Mouse (Mus musculus): ENCODE results near the gene Taf3. TPM values are rescaled to one million over a fixed set of nuclear protein-coding genes. Genes with fewer than 3 reads are reported as not detected.

Gene Taf3
- total RNA-seq, 2 experiments from 2014 or later: 10.8 TPM

DNA sequence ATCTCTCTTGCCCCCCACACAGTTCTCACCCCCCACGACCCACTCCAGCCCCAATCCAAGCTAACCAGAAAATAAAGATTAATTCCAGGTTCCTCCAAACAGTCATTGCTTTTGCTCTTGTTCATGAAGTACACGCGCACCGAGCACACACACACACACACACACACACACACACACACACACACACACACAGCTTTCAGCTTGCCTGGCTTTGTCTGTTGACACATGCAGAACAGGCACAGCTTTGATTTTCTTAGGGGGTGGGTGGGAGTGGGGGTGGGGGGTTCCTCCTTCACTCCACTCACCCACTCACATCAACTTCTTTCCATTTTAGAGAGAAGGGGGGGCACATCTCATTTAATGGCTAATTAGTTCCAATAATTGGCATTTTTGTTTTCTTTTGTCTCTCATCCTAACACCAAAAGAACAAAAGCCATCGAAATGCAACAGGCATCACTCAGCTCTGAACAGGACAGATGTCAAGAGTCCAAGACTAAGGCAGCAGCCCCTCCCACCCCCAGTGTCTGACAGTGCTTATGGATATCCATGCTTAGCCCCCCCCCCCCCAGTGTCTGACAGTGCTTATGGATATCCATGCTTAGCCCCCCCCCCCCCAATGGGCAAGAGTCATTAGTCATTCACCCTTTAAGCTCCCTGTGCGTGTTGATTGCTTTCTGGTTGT, 155.0 kb downstream of the Taf3 start:
- no peak for DNase-seq (ENCODE audit: low spot score in 2 of 2)

DNA sequence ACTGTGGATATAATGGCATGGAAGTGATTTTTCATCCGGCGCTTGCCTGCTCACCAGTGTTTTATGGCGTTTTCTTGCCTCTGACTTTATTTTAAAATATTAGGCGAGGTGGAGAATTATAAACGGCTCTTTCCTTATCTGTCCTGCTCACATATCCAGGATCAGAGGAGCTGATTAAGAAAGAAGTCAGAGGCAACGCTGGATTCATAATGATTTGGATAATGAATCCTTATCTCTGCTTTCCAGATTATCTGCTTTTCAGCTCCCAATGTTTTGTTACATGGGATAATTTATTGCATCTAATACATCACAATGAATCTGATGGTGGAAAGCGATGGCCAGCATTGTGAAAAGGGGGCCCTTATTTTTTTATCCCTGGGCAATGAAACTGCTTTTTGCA, 155.9 kb downstream of the Taf3 start:
- DNase-seq (ENCODE audit: low spot score in 2 of 2): no peak

- no peak for DNase-seq (ENCODE audit: low spot score in 2 of 2)
Observed at GRCm38 (mm10) chr2:9890906-9891305, 157.5 kb downstream of the Taf3 start.

GRCm38 (mm10) chr2:9890251-9890650, 158.1 kb downstream of the Taf3 start:
- no peak for DNase-seq (ENCODE audit: low spot score in 2 of 2)

DNA sequence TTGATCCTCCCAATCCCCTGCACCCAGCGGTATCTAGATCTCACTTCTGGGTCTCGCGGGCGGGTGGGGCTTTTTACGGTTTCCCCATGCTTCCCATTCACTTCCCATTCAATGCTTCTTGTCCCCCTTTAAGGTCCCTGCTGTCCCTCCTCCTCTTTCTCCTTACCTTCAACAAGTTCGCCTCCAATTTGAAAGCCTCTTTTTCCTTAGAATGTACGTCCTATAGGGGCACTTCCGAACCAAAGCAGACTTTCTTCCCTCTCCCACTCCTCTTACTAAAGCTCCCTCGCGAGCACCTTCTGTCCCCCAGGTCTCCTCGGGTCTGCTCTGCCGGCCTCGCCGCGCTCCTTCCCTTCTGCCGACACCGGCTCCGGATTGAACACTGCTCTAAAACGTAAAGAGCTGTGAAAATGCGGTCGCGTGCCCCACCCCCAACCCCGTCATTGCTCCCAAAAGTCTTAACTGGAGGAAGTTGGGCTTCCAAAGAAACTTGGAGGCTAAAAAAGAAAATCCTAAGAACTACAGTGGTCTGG, 158.7 kb downstream of the Taf3 start, which contains the start of gene Gata3:
TSS of gene Gata3 (minus strand) at position 384 of the 533 bp plus-strand sequence.
- DNase-seq (ENCODE audit: low spot score in 2 of 2): no peak

- no peak for DNase-seq (ENCODE audit: low spot score in 2 of 2)
Observed at GRCm38 (mm10) chr2:9888913-9889650, 159.3 kb downstream of the Taf3 start, which contains the start of gene 9230102O04Rik. TSS of gene 9230102O04Rik (minus strand) at chr2:9889540.

GRCm38 (mm10) chr2:9887636-9888035, 160.8 kb downstream of the Taf3 start:
- DNase-seq (ENCODE audit: low spot score in 2 of 2): no peak

- no peak for DNase-seq (ENCODE audit: low spot score in 2 of 2)
Observed at GRCm38 (mm10) chr2:9886921-9887610, 161.3 kb downstream of the Taf3 start.

DNA sequence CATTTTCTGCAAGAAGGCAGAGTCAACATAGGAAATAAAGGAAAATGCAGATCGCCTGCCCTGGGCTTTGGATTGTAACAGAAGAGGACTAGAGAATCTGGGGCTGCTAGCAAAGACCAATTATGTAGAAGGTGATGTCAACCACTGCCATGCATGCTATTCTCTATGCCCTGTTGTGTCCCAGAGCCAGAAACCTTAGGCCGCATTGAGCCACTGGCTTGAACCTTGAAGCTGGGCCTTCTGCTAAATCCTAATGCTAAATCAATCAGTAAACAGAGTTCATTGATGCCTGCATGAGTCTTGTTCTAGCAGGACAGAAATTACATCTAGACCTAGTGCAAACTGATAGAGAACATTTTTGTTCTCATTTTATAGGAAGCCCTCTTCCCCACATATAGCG, 162.4 kb downstream of the Taf3 start:
- DNase-seq (ENCODE audit: low spot score in 2 of 2): no peak

DNA sequence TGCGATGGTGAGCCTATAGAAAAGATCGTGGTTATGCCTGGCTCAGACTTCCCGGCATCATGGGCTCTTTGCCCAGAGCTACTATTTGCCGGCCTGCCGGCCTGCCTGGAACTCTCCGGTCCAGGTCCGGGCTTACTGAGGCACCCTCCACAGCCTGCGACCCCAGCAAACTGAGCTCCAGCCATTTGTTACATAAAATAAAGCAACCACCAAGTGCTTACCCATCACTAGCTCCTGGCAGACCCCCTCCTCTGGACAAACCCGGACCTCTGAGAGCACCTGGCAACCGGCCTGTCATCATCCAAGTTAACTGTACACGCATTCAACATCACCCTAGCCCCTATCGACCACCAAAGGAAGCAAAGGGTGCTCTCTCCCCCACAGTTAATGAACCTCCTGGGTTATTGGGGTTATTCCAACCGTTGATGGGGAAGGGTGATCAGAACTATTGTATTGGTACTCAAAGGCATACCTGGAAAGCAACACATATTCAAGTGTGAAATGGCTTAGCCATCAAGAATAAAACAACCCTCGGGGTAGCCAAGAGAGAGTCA, 163.1 kb downstream of the Taf3 start:
- DNase-seq (ENCODE audit: low spot score in 2 of 2): no peak

- DNase-seq (ENCODE audit: low spot score in 2 of 2): no peak
Observed at GRCm38 (mm10) chr2:9884533-9885216, 163.7 kb downstream of the Taf3 start.

DNA sequence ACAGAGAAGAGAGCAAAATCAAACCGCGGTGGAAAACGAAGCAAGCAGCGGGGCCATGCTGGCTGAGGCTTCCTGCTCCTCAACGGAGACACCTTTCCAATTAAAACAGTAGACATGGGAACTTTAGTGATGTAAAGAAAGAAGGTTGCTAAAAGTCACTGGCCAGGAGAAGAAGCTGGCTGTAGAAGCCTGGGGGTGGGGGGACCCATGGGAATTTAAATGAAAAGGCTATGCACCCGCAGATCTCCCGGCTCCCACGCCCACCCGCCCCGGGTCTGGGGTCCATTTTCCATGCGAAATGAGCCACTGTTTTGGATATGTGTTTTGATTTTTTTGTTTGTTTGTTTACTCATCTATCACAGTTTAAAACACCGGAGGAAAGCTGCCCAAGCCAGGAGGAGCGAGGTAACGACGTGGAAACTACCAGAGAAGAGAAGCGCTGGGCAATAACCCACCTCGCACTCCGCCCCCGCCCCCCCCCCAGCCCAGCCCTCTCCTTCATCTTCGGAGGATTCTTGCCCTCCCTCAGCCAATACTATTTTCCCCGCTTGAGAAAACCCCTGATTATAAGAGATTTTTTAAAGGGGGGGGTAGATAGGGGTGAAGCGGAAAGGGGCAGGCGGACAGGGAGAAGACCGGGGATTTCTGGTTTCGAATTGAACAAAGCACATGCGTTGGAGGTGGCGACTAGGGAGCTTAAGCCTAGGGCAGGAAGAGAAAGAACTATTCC, 164.4 kb downstream of the Taf3 start:
- no peak for DNase-seq (ENCODE audit: low spot score in 2 of 2)

DNA sequence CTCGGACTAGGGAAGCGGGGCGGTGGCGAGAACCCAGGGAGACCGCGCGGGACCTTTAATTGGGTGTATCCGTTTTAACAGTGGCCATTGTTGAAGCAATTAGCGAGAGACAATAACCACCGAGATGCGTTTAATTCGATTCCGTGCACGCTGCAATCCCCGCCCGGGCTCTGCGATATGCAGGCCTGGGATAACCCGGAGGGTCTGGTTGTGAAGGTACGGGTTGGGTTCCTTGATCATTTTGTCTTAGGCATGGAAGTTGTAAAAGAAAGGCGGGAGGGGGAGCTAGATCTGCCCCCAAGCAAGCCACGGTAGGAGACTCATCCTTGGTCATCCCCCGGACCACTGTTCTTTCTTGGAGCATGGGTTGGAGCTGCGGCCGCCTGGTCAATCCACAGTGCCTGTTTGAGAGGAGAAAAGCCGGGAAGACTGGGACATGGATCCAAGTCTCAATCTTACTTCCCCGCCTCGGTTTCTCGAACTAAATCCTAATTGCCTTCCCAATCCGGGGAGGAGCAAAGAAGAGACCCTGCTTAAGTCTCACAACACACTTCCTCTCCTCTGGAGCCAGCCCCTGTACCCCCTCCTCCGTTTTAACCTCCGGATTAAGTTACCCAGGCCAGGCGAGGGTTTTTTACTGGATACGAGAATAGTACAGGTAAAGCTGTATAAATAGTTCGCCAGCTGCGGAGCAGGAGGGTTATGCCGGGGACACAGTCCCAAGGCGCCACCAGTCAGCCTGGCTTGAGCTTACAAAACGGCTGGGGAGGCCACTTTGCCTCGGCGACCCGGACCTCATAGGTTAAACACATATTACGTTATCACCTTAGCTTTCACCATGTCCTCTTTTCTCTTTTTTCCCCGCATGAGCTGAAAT, 165.2 kb downstream of the Taf3 start:
- DNase-seq (ENCODE audit: low spot score in 2 of 2): no peak

GRCm38 (mm10) chr2:9882371-9882925, 165.9 kb downstream of the Taf3 start:
- no peak for DNase-seq (ENCODE audit: low spot score in 2 of 2)

- DNase-seq (ENCODE audit: low spot score in 2 of 2): no peak
Observed at GRCm38 (mm10) chr2:9881611-9882023, 166.8 kb downstream of the Taf3 start.

DNA sequence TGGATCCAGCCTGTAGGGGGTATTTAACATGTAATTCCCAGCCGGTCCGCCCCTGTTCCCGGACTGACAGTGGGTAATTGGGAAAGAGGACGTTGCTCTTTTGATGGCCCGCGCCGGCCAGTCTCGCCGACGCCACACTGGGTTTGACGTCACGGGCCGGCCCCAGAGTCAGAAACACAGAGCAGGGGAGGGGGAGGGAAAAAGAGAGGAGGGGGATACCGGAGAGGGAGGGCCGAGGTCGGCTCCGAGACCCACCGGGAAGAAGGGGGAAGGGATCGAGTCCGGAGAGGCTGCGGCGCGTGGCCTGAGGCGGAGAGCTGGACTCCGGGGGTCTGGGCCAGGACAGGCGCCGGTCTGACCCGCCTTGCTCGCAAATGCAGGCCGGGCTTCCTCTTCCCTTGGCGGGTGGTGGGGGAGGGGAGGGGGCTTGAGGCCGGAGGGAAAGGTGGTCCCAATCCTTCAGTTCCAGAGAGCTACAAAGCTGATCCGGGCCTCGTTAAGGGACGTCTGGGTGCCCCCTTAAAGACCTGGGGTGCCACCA, 167.3 kb downstream of the Taf3 start, which contains the start of gene 4930412O13Rik:
TSS of gene 4930412O13Rik (plus strand) at position 202 of the 541 bp plus-strand sequence.
- no peak for DNase-seq (ENCODE audit: low spot score in 2 of 2)

- DNase-seq (ENCODE audit: low spot score in 2 of 2): no peak
Observed at GRCm38 (mm10) chr2:9880271-9880670, 168.1 kb downstream of the Taf3 start.

- peak; percentile 82 to 87 for DNase-seq (ENCODE audit: low spot score in 2 of 2)
Observed at GRCm38 (mm10) chr2:9879493-9879892, 168.9 kb downstream of the Taf3 start.
